Comparison of ENCODE assay signal across 9 mouse cellular contexts in the genomic region with DNA sequence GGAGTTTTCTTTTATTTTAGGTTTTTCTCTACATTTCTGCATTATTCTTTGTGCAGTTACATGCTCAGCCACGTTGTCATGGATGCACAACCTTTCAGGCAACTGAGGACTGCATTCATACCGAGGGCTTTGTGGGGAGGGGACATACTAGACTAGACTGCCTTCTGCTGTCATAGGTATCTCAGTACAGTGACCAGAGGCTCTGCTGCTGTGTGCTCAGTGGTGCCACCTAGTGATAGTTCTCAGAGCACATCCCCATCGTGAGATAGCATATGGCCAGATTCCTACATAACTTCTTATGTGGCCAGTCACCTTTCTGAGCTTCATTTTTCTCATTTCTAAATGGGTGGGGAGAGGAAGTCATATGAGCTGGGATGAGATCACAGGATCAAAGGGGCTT. TPM values are rescaled to one million over a fixed set of nuclear protein-coding genes. Genes with fewer than 3 reads are reported as not detected.
DNase-seq lines count a peak whose midpoint lies in the region; ATAC-seq lines count a peak whose summit lies in the region.
"Had no signal": no experiment of that assay in that cellular context is flagged by ENCODE, and none has a peak within 500 bp of the region (broad histone marks: within the 10 kb centered on the region; RNA-seq: fewer than 3 reads in every experiment).

No protein-coding gene starts in this region.

- intact Hi-C loops in heart, postnatal 14 days (cut with DNase I), result no loop called here

- DNase-seq in heart, adult 8-10 months (ENCODE audit: low spot score), result peak; percentile 13
- no peak for DNase-seq in heart, adult 11 months
- peak; percentile 34 for DNase-seq in adipocyte (ENCODE audit: low spot score)
- DNase-seq in heart, postnatal 14 days, result peak; percentile 45 to 71
- DNase-seq in kidney, postnatal 4 days, result peak; percentile 69 to 74
- peak; percentile 21 to 72 for DNase-seq in spleen, postnatal 4 days (ENCODE audit: low spot score in 2 of 2)
- DNase-seq: liver, embryonic 13.5 days had no signal

- peak; percentile 75 for ATAC-seq in common myeloid progenitor, adult 5-6 weeks (replicated peaks; ENCODE audit: low read depth, poor library complexity, severe bottlenecking)
- peak; percentile 83 for ATAC-seq in megakaryocyte-erythroid progenitor cell, adult 5-6 weeks (replicated peaks; ENCODE audit: low FRiP score, low TSS enrichment, poor library complexity, severe bottlenecking)

RNA-seq across cellular contexts. Expression of a gene that starts 1.8 kb away (rescaled TPM):
- total RNA-seq in heart, adult 8-10 months (2022), result 10 to 100 TPM; 39.5 to 54.6 (median 45.7) TPM
- total RNA-seq in common myeloid progenitor, adult 5-6 weeks (2017), result not detected in 2 replicates
- total RNA-seq in heart, postnatal 14 days (2021), result 10 to 100 TPM; 53.4 to 61.5 TPM
- total RNA-seq in megakaryocyte-erythroid progenitor cell, adult 5-6 weeks (2014; fragmentation: Nextera tagmentation), result not detected in 2 replicates
- not detected in 2 replicates for total RNA-seq in megakaryocyte-erythroid progenitor cell, adult 5-6 weeks (2017)

RNA-seq across cellular contexts. Expression of a gene that starts 56.7 kb away (rescaled TPM):
- 1 to 10 TPM; 3.8 to 6.9 (median 5.6) TPM for total RNA-seq in heart, adult 8-10 months (2022)
- total RNA-seq in common myeloid progenitor, adult 5-6 weeks (2017), result not detected in 2 replicates
- 10 to 100 TPM; 10.7 to 12.8 TPM for total RNA-seq in heart, postnatal 14 days (2021)
- not detected in 2 replicates for total RNA-seq in megakaryocyte-erythroid progenitor cell, adult 5-6 weeks (2014; fragmentation: Nextera tagmentation)
- not detected in 2 replicates for total RNA-seq in megakaryocyte-erythroid progenitor cell, adult 5-6 weeks (2017)

RNA-seq across cellular contexts. Expression of a gene that starts 59.2 kb away (rescaled TPM):
- under 1 TPM; 0.03 to 0.06 (median 0.06) TPM for total RNA-seq in heart, adult 8-10 months (2022)
- total RNA-seq in common myeloid progenitor, adult 5-6 weeks (2017), result not detected in 2 replicates
- not detected for total RNA-seq in heart, postnatal 14 days (2021)
- not detected in 2 replicates for total RNA-seq in megakaryocyte-erythroid progenitor cell, adult 5-6 weeks (2014; fragmentation: Nextera tagmentation)
- total RNA-seq in megakaryocyte-erythroid progenitor cell, adult 5-6 weeks (2017), result not detected in 2 replicates

Comparison
In these comparisons a context has a peak if more than half of its experiments do, and no peak if none do; other contexts are left out.
1. RNA of a gene that starts 1.8 kb away (total RNA-seq): 53.4 to 61.5 TPM in heart, postnatal 14 days and 39.5 to 54.6 TPM in heart, adult 8-10 months; not detected in megakaryocyte-erythroid progenitor cell, adult 5-6 weeks and not detected in common myeloid progenitor, adult 5-6 weeks; every median in the first group is over 10 times any median in the second.